ENCODE assay signal across 19 mouse cellular contexts in the genomic region with DNA sequence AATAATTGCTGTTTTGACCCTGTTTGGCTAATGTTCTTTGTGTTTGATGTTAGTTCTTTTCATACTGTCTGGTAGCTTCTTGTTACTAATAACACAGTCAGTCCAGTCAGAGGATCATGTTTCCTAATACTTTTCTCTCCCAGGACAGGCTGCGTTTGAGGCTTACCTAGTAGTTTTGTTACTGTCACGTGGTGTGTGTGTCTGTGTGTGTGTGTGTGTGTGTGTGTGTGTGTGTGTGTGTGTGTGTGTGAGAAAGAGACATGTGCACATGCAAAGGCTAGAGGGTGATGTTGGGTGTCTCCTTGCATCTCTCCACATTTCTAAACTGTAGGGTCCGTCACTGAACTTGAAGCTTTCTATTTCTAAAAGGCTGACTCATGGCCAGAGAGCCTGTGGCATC. TPM values are rescaled to one million over a fixed set of nuclear protein-coding genes. Genes with fewer than 3 reads are reported as not detected.
DNase-seq lines count a peak whose midpoint lies in the region; ATAC-seq and TF ChIP-seq lines count a peak whose summit lies in the region.
"Had no signal": no experiment of that assay in that cellular context is flagged by ENCODE, and none has a peak within 500 bp of the region (broad histone marks: within the 10 kb centered on the region; RNA-seq: fewer than 3 reads in every experiment).

No protein-coding gene starts in this region.

- H3K79me2 ChIP-seq in C2C12 (ENCODE audit: control insufficient read depth, insufficient read depth) (no peaks in the 10 kb centered on the region), myocyte (ENCODE audit: control insufficient read depth, insufficient read depth) (no peaks in the 10 kb centered on the region)

- no peak for DNase-seq in gastrocnemius, postnatal 4 days (ENCODE audit: low spot score in 2 of 2)
- DNase-seq: adrenal gland, adult 2 months; adrenal gland, adult 8-10 months; adrenal gland, postnatal 10 days; adrenal gland, postnatal 14 days; adrenal gland, postnatal 25 days; adrenal gland, postnatal 36 days; B cell, adult 2 months; cerebellum, adult 11 months; cerebellum, adult 11-12 months; cerebellum, adult 18-20 months; cerebellum, adult 2 months had no signal

- H3K36me3 ChIP-seq in C2C12 (ENCODE audit: control insufficient read depth, insufficient read depth) (peaks cover 16% of the 10 kb centered on the region), myocyte (ENCODE audit: control insufficient read depth, insufficient read depth) (no peaks in the 10 kb centered on the region)

- no peak for ATAC-seq in inflammation-experienced regulatory T-cells, adult 6 months
- ATAC-seq: activated CD4-positive, CD25-positive, alpha-beta regulatory T cell, adult 4 months; CD4-positive, CD25-positive, alpha-beta regulatory T cell, adult 4 months; Patski had no signal

- no peaks in the 10 kb centered on the region for H3K79me3 ChIP-seq in C2C12 (ENCODE audit: low read depth)

- no peak overlapping the region for H3K4me2 ChIP-seq in myocyte (ENCODE audit: low read depth)

- no peak for TF ChIP-seq POLR2A in myocyte (IDR thresholded peaks at IDR 0.05; ENCODE audit: insufficient read length, low read depth)

- H3K4me3 ChIP-seq in C2C12 (ENCODE audit: insufficient read depth, poor library complexity, severe bottlenecking) (no peak overlapping the region), myocyte (no peak overlapping the region)

- no peak for TF ChIP-seq CTCF in C2C12 (IDR thresholded peaks at IDR 0.05; ENCODE audit: control insufficient read depth, insufficient read depth, insufficient read length)

- H3ac ChIP-seq in C2C12 (ENCODE audit: control insufficient read depth, insufficient read length, low read depth) (no peak overlapping the region), myocyte (ENCODE audit: control insufficient read depth, insufficient read length) (no peak overlapping the region)

- H3K27me3 ChIP-seq in C2C12 (ENCODE audit: control insufficient read depth, insufficient read depth, insufficient read length): no peaks in the 10 kb centered on the region
- H3K27me3 ChIP-seq in myocyte (ENCODE audit: control insufficient read depth, insufficient read depth, insufficient read length): no peaks in the 10 kb centered on the region
- H3K27me3 ChIP-seq: CH12.LX, Patski had no signal

TF ChIP-seq in C2C12, 6 proteins besides CTCF, POLR2A, EP300 and RAD21:
- TF ChIP-seq FOSL1 (IDR thresholded peaks at IDR 0.05; ENCODE audit: insufficient read depth, low read length, poor library complexity, severe bottlenecking) (no peak), MYOD1 (IDR thresholded peaks at IDR 0.05; ENCODE audit: control insufficient read depth, insufficient read length, low read depth) (no peak), MAX (IDR thresholded peaks at IDR 0.05) (no peak), CEBPB (IDR thresholded peaks at IDR 0.05; ENCODE audit: low read depth) (no peak), MYOG (IDR thresholded peaks at IDR 0.05; ENCODE audit: control insufficient read depth, extremely low read depth, insufficient read length) (no peak), USF1 (IDR thresholded peaks at IDR 0.05; ENCODE audit: low read depth) (peak; percentile 59)

TF ChIP-seq in myocyte, 11 proteins besides CTCF, POLR2A, EP300 and RAD21:
- no peak for TF ChIP-seq MAX (IDR thresholded peaks at IDR 0.05; ENCODE audit: low read depth)
- peak; percentile 55 for TF ChIP-seq USF1 (IDR thresholded peaks at IDR 0.05; ENCODE audit: low read depth)
TF ChIP-seq in myocyte: peak in this region for 1.

RNA-seq across cellular contexts. Expression of a gene that starts 32.5 kb away (rescaled TPM):
- polyA plus RNA-seq in C2C12 (2012; fragmentation: generic; extraction: Trizol) (15.7 TPM), myocyte (2012; fragmentation: generic; extraction: Trizol) (9.1 TPM)
- 10 to 100 TPM; 13.0 to 15.7 TPM for total RNA-seq in gastrocnemius, postnatal 4 days (2021)
- 1 to 10 TPM; 6.2 to 7.5 (median 6.6) TPM for polyA plus RNA-seq in inflammation-experienced regulatory T-cells, adult 6 months (2017; shearing (Covaris generic))
